Mouse (Mus musculus) forebrain, embryonic 11.5 days (tissue): ENCODE results near the gene Fbxw2. TPM values are rescaled to one million over a fixed set of nuclear protein-coding genes. Genes with fewer than 3 reads are reported as not detected.

Experiments
- ATAC-seq: fragments of 200-750 bp; cut with Nextera tagmentation; replicated peaks from 2 replicates; pipeline ENCODE4 v1.8.0; 2017; ENCODE audit warnings: moderate TSS enrichment; ENCODE audit not compliant: low FRiP score
- DNase-seq: peaks from one replicate; pipeline ENCODE4 v3.0.0-alpha.2; 2017; ENCODE audit warnings: low spot score
- H3K27ac ChIP-seq: fragments of 300-500 bp; sonication (generic); 2 replicates; pipeline ENCODE4 v1.5.1; 2014; ENCODE audit warnings: low read depth, low read length
- H3K27me3 ChIP-seq: fragments of 300-500 bp; sonication (generic); 2 replicates; pipeline ENCODE4 v1.6.1; 2014; ENCODE audit warnings: mild to moderate bottlenecking, low read length, mixed read lengths; ENCODE audit not compliant: control insufficient read depth, insufficient read depth
- H3K36me3 ChIP-seq: fragments of 300-500 bp; sonication (generic); 2 replicates; pipeline ENCODE4 v1.6.1; 2014; ENCODE audit warnings: mild to moderate bottlenecking, low read length, moderate library complexity, mixed read lengths; ENCODE audit not compliant: control insufficient read depth, insufficient read depth
- H3K4me1 ChIP-seq: fragments of 300-500 bp; sonication (generic); replicated peaks from 2 replicates; pipeline ENCODE4 v1.6.1; 2014; ENCODE audit warnings: low read length, mixed read lengths; ENCODE audit not compliant: control insufficient read depth, insufficient read depth
- H3K4me2 ChIP-seq: fragments of 300-500 bp; sonication (generic); 2 replicates; pipeline ENCODE4 v1.6.1; 2014; ENCODE audit warnings: low read depth, mild to moderate bottlenecking, low read length, moderate library complexity, mixed read lengths; ENCODE audit not compliant: severe bottlenecking
- H3K4me3 ChIP-seq: fragments of 300-500 bp; sonication (generic); 2 replicates; pipeline ENCODE4 v1.5.1; 2014; ENCODE audit warnings: low read depth, low read length
- H3K9ac ChIP-seq: fragments of 300-500 bp; sonication (generic); 2 replicates; pipeline ENCODE4 v1.6.1; 2014; ENCODE audit warnings: low read length
- H3K9me3 ChIP-seq: fragments of 300-500 bp; sonication (generic); 2 replicates; pipeline ENCODE4 v1.6.1; 2016; ENCODE audit warnings: low read length, mixed read lengths; ENCODE audit not compliant: control insufficient read depth
- WGBS: fragments of 180-500 bp; shearing (Covaris S2); extraction: QIAGEN DNeasy Blood & Tissue Kit; methylation state at CpG from one replicate; pipeline ENCODE4 v1.1.7; 2014; 5-methylcytosine and 5-hydroxymethylcytosine counted together
- polyA plus RNA-seq: library from polyadenylated mRNA; unstranded; fragments of >200 nt; fragmentation: Nextera tagmentation; extraction: Ambion mirVana; gene quantifications from 2 replicates; pipeline ENCODE4 v1.2.1, GENCODE M21; 2014

Gene Fbxw2
- polyA plus RNA-seq, result 81.2 and 82.4 TPM in 2 replicates

DNA sequence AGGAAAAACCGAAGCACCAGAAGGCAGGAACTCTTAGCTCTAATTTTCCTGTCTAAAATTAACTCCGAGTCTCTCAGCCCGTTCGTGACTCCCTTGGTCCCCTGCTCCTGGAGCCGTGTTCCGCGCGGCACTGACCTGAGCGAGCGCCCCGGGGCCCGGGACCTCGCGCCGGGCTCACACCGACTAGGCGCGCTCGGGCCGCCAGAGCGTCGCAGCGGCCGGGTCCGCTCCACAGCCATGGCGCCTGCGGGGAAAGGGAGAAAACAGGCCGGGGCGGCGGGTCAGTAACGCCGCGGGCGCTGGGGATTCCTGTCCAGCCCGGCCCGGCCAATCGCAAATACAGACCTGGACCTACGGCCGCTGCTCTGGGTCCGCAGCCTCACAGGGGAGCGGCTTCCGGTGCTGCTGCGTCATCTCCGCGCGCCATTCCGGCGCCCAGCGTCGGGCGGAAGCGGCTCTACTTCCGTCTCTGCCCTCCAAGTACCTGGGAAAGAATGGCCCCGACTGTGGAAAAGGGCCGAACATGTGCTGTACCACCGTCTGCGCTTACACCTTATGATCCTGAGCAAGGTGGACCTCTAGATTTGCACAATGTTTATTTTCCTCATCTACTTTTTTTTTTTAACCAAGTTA is at the start of gene Fbxw2:
Gene Fbxw2 (minus strand): TSS at position 485 of the 633 bp plus-strand sequence.
- Histone ChIP-seq H3K4me3 (peak within 1 kb of the TSS; percentile 97), H3K4me1 (peaks cover 3% of the 10 kb centered on the region), H3K9ac (peak within 1 kb of the TSS; percentile 97), H3K27ac (peak within 1 kb of the TSS; percentile 68), H3K27me3 (no peaks in the 10 kb centered on the region), H3K9me3 (no peaks in the 10 kb centered on the region), H3K36me3 (no peaks in the 10 kb centered on the region), H3K4me2 (peak within 1 kb of the TSS; percentile 88)
- peak; percentile 96 for DNase-seq
- ATAC-seq, result peak; percentile 97
- under 1% methylated on average over 56 of the region's 57 CpGs for WGBS

DNA sequence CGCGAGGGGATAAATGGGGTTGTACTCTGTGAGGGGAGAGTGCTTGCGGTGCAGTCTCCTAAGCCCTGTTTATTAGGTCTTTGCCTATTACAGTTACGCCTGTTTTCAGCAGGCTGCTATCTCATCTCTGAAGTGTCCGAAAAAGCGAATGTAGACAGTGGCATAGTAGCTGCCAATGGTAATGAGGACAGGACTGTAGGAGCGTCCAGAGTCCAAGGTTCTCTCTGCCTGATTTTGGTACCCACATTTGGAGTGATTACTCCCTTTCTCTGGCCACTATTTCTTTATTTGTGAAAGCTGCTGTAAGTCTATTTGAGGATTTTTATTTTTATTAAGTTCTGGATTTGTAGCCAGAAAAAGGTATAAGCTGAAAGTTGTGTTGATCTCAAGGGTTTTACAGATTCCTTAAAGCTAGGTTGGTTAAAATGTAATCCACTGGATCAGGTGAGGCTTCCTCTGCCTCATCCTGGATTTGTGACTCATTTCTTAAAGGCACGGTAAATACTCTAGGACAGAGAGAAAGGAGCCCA is 48.8 kb upstream of the Fbxw2 start, which contains the start of gene Psmd5:
Gene Psmd5 (minus strand): TSS at position 153 of the 530 bp plus-strand sequence.
- no peak within 1 kb of the TSS for H3K27ac ChIP-seq
- ATAC-seq (no peak), DNase-seq (no peak)
- H3K4me2 ChIP-seq, result no peak within 1 kb of the TSS
- peaks cover 9% of the 10 kb centered on the region for H3K27me3 ChIP-seq
- 0 out of 2 replicates have a peak within 1 kb of the TSS, but pooled peaks have one; percentile 2 for H3K9ac ChIP-seq
- no peaks in the 10 kb centered on the region for H3K9me3 ChIP-seq
- no peaks in the 10 kb centered on the region for H3K36me3 ChIP-seq
- peaks cover under 1% of the 10 kb centered on the region; the same call in 1 of the 2 replicates for H3K4me1 ChIP-seq
- H3K4me3 ChIP-seq, result 0 out of 2 replicates have a peak within 1 kb of the TSS, but pooled peaks have one; percentile 4
- 10% methylated on average over 8 of the region's 8 CpGs for WGBS

DNA sequence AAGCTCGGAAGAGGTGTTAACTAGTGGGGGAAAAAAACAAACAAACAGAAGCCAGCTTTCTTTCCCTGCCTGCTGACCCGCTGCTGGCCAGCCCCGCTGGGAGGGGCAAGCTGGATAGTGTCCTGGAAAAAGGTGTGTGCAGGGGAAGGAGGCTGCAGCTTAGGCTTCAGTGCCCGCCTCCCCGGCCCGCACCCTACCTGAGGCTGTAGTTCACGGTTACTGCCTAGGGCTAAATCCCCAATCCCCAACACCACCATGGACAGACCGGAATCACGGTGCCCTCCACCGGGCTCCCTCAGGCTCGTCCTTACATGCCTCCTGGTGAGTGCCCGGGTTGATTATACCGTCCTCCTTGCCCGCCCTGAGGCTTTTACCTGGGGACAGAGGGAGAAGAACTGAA is 48.2 kb upstream of the Fbxw2 start, which contains the start of gene Cutal:
Gene Cutal (plus strand): TSS at position 126 of the 400 bp plus-strand sequence.
- Histone ChIP-seq H3K9ac (0 out of 2 replicates have a peak within 1 kb of the TSS, but pooled peaks have one; percentile 2), H3K27me3 (peaks cover 9% of the 10 kb centered on the region), H3K4me1 (peaks cover 7% of the 10 kb centered on the region), H3K4me3 (0 out of 2 replicates have a peak within 1 kb of the TSS, but pooled peaks have one; percentile 4), H3K4me2 (no peak within 1 kb of the TSS), H3K9me3 (no peaks in the 10 kb centered on the region), H3K36me3 (no peaks in the 10 kb centered on the region), H3K27ac (no peak within 1 kb of the TSS)
- ATAC-seq (no peak), DNase-seq (no peak)
- 5% methylated on average over 14 of the region's 14 CpGs for WGBS

DNA sequence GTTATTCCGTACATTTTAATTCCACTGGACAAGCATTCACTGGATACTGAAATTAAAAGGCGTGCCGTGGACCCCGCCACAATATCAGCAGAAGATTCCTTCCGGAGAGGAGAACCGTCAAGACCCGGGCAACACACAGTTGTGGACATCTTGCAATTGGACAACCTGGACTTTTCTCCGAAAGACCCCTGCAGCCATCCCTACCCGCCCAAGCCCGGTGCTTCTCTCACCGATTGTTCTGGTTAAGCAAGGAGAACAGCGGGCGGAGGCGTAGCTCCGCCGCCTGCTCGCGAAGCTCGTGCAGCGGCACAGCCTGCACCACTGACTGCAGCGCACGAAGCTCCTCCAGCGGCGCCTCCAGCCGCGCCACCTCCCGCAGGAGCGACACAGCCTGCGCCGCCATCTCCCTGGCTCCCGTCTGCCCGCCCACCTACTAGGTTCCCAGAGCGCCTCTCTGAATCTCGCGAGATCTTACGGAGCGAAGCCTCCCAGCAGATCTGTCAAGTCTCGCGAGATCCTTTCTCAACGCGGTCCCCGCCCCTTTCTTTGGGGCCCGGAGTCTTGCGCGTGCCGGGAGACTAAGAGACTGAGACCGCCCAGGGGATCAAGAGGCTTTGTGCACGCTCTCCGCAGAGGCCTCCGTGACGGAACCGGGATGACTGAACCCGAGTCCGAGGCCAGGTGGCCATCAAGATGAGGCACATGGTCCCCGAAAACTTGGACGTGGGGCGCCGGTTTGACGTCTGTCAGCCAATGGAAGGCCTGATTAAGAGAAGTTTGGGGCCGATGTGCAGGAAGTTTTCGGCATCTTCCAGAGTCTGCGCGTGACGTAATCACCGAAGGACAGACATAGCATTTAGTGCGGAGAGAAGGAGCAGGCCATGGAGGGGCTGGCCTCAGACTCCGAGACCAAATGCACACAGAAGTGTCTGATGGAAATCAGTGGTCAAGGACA is 44.7 kb upstream of the Fbxw2 start:
- DNase-seq (peak; percentile 98), ATAC-seq (peak; percentile 97)
- H3K27ac ChIP-seq, result peak overlapping the region; percentile 86
- H3K4me1 ChIP-seq, result peaks cover 7% of the 10 kb centered on the region
- H3K9me3 ChIP-seq, result no peaks in the 10 kb centered on the region
- peaks cover 9% of the 10 kb centered on the region for H3K27me3 ChIP-seq
- H3K4me2 ChIP-seq, result peak overlapping the region; percentile 63
- H3K9ac ChIP-seq, result peak overlapping the region; percentile 97
- under 1% methylated on average over 67 of the region's 67 CpGs for WGBS
- H3K36me3 ChIP-seq, result no peaks in the 10 kb centered on the region
- H3K4me3 ChIP-seq, result peak overlapping the region; percentile 90

GRCm38 (mm10) chr2:34869680-34870079 is 43.6 kb upstream of the Fbxw2 start:
- H3K27ac ChIP-seq, result no peak overlapping the region
- WGBS, result 58% methylated on average over 5 of the region's 5 CpGs
- DNase-seq, result no peak

GRCm38 (mm10) chr2:34857728-34858127 is 31.6 kb upstream of the Fbxw2 start:
- Histone ChIP-seq H3K36me3 (peaks cover 33% of the 10 kb centered on the region), H3K4me3 (no peak overlapping the region), H3K4me1 (no peaks in the 10 kb centered on the region), H3K9ac (no peak overlapping the region), H3K9me3 (no peaks in the 10 kb centered on the region), H3K27me3 (no peaks in the 10 kb centered on the region), H3K27ac (no peak overlapping the region), H3K4me2 (no peak overlapping the region)
- DNase-seq (no peak), ATAC-seq (no peak)
- WGBS, result 94% methylated on average over 8 of the region's 8 CpGs

More at GRCm38 (mm10) chr2:34869680-34870079, 43.6 kb upstream of the Fbxw2 start:
- no peak for ATAC-seq
- Histone ChIP-seq H3K4me2 (peak overlapping the region; percentile 61), H3K9me3 (no peaks in the 10 kb centered on the region), H3K4me3 (peak overlapping the region; percentile 90), H3K27me3 (peaks cover 6% of the 10 kb centered on the region), H3K36me3 (no peaks in the 10 kb centered on the region; the same call in 1 of the 2 replicates), H3K9ac (peak overlapping the region; percentile 55), H3K4me1 (peaks cover 7% of the 10 kb centered on the region)

- Histone ChIP-seq H3K4me2 (no peak overlapping the region), H3K4me3 (no peak overlapping the region), H3K4me1 (no peaks in the 10 kb centered on the region), H3K9ac (no peak overlapping the region), H3K27ac (no peak overlapping the region), H3K36me3 (peaks cover 30% of the 10 kb centered on the region), H3K9me3 (no peaks in the 10 kb centered on the region), H3K27me3 (no peaks in the 10 kb centered on the region)
- ATAC-seq (no peak), DNase-seq (no peak)
- 85% methylated on average over 4 of the region's 4 CpGs for WGBS
Observed at GRCm38 (mm10) chr2:34855265-34855664, 29.2 kb upstream of the Fbxw2 start.

- Histone ChIP-seq H3K4me2 (no peak overlapping the region), H3K4me3 (no peak overlapping the region), H3K36me3 (peaks cover 3% of the 10 kb centered on the region; the same call in 1 of the 2 replicates), H3K27me3 (no peaks in the 10 kb centered on the region), H3K27ac (no peak overlapping the region), H3K9ac (no peak overlapping the region), H3K4me1 (no peaks in the 10 kb centered on the region), H3K9me3 (no peaks in the 10 kb centered on the region)
- 94% methylated on average over 1 of the region's 1 CpGs for WGBS
- DNase-seq (no peak), ATAC-seq (no peak)
Observed at GRCm38 (mm10) chr2:34847702-34848101, 21.6 kb upstream of the Fbxw2 start.
